Mouse (Mus musculus) embryonic fibroblast, embryonic 13.5 days (primary cell): ENCODE data around the gene Sycp2.

Source experiments
- CTCF ChIP-seq: IDR thresholded peaks from 2 replicates; pipeline ENCODE4 v1.5.1; 2011; ENCODE audit warnings: mild to moderate bottlenecking, control low read depth, low read length, moderate library complexity, borderline replicate concordance; ENCODE audit not compliant: insufficient read depth
- POLR2A ChIP-seq: IDR thresholded peaks from 2 replicates; pipeline ENCODE4 v1.6.1; 2011; ENCODE audit warnings: low read depth, mild to moderate bottlenecking, control low read depth, low read length, moderate library complexity

DNA sequence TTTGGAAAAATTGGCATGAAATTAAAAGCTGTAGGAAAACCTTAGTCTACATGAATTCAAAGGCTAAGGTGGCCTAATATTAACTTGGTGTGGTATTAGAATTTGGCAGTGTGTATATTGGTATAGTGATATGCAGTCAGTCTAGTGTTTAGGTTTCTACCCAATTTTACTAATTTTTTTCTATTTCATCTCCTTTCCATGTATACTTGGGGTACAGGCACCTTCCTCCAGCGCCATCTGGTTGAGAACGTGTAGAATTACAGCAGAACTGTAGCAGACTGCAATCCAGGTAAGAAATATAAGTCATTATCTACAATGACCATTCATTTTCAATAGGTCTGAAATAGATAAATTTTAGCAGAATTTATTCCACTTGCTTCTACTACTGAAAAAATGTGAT is 68.4 kb downstream of the Sycp2 start:
- TF ChIP-seq POLR2A, result no peak
- no peak for TF ChIP-seq CTCF
